Mouse (Mus musculus): Measurements from ENCODE around the gene Fabp6. TPM values are rescaled to one million over a fixed set of nuclear protein-coding genes. Genes with fewer than 3 reads are reported as not detected.
A peak's percentile ranks its signal among the peaks of the same experiment; 100 is the strongest.

Fabp6 gene
- polyA plus RNA-seq, 1 experiment from 2014 or later = not detected

GRCm38 (mm10) chr11:43617924-43618323 lies 16.6 kb upstream of the Fabp6 start:
- Histone ChIP-seq H3K9ac (no peak overlapping the region), H3K36me3 (ENCODE audit: insufficient read depth) (no peaks in the 10 kb centered on the region), H3K4me1 (ENCODE audit: insufficient read depth) (0 out of 2 replicates have a peak, but pooled peaks cover 3% of the 10 kb centered on the region), H3K27ac (ENCODE audit: low read depth) (peak overlapping the region; percentile 63), H3K27me3 (ENCODE audit: insufficient read depth, low read length) (no peaks in the 10 kb centered on the region), H3K4me2 (no peak overlapping the region), H3K9me3 (ENCODE audit: low read depth, low read length) (no peaks in the 10 kb centered on the region), H3K4me3 (ENCODE audit: low read depth, low read length) (no peak overlapping the region)
- WGBS = 37% methylated on average over 5 of the region's 5 CpGs
- no peak for TF ChIP-seq CTCF (IDR thresholded peaks at IDR 0.05; ENCODE audit: low read depth)
- ATAC-seq (ENCODE audit: insufficient read depth) (peak; percentile 68), DNase-seq (peak; percentile 68)

GRCm38 (mm10) chr11:43612834-43613488 lies 11.6 kb upstream of the Fabp6 start:
- ATAC-seq (ENCODE audit: insufficient read depth) (peak; percentile 74), DNase-seq (peak; percentile 97)
- H3K27ac ChIP-seq (ENCODE audit: low read depth) = peak overlapping the region; percentile 63
- H3K4me1 ChIP-seq (ENCODE audit: insufficient read depth) = peaks cover 7% of the 10 kb centered on the region; the same call in 1 of the 2 replicates
- TF ChIP-seq CTCF (IDR thresholded peaks at IDR 0.05; ENCODE audit: low read depth) = peak; percentile 84
- WGBS = 20% methylated on average over 12 of the region's 12 CpGs
- no peak overlapping the region for H3K9ac ChIP-seq
- H3K27me3 ChIP-seq (ENCODE audit: insufficient read depth, low read length) = no peaks in the 10 kb centered on the region
- no peak overlapping the region for H3K4me3 ChIP-seq (ENCODE audit: low read depth, low read length)
- no peaks in the 10 kb centered on the region for H3K9me3 ChIP-seq (ENCODE audit: low read depth, low read length)
- no peaks in the 10 kb centered on the region for H3K36me3 ChIP-seq (ENCODE audit: insufficient read depth)
- H3K4me2 ChIP-seq = no peak overlapping the region

- no peaks in the 10 kb centered on the region for H3K27me3 ChIP-seq (ENCODE audit: insufficient read depth, low read length)
- peak overlapping the region; percentile 36; the same call in 1 of the 2 replicates for H3K27ac ChIP-seq (ENCODE audit: low read depth)
- H3K9ac ChIP-seq = no peak overlapping the region
- TF ChIP-seq CTCF (IDR thresholded peaks at IDR 0.05; ENCODE audit: low read depth) = no peak
- WGBS = 50% methylated on average over 5 of the region's 5 CpGs
- H3K4me2 ChIP-seq = no peak overlapping the region
- H3K4me1 ChIP-seq (ENCODE audit: insufficient read depth) = peaks cover 7% of the 10 kb centered on the region; the same call in 1 of the 2 replicates
- ATAC-seq (ENCODE audit: insufficient read depth) (no peak), DNase-seq (no peak)
- H3K9me3 ChIP-seq (ENCODE audit: low read depth, low read length) = no peaks in the 10 kb centered on the region
- H3K36me3 ChIP-seq (ENCODE audit: insufficient read depth) = no peaks in the 10 kb centered on the region
- no peak overlapping the region for H3K4me3 ChIP-seq (ENCODE audit: low read depth, low read length)
Observed at GRCm38 (mm10) chr11:43610662-43611033, 9.3 kb upstream of the Fabp6 start.

GRCm38 (mm10) chr11:43610006-43610661 lies 8.8 kb upstream of the Fabp6 start:
- ATAC-seq (ENCODE audit: insufficient read depth) (peak; percentile 54), DNase-seq (peak; percentile 82)
- Histone ChIP-seq H3K4me1 (ENCODE audit: insufficient read depth) (peaks cover 7% of the 10 kb centered on the region; the same call in 1 of the 2 replicates), H3K4me2 (no peak overlapping the region), H3K9ac (no peak overlapping the region), H3K4me3 (ENCODE audit: low read depth, low read length) (no peak overlapping the region), H3K9me3 (ENCODE audit: low read depth, low read length) (no peaks in the 10 kb centered on the region), H3K27me3 (ENCODE audit: insufficient read depth, low read length) (no peaks in the 10 kb centered on the region), H3K27ac (ENCODE audit: low read depth) (peak overlapping the region; percentile 38; the same call in 1 of the 2 replicates), H3K36me3 (ENCODE audit: insufficient read depth) (no peaks in the 10 kb centered on the region)
- WGBS = 40% methylated on average over 10 of the region's 10 CpGs
- no peak for TF ChIP-seq CTCF (IDR thresholded peaks at IDR 0.05; ENCODE audit: low read depth)

GRCm38 (mm10) chr11:43608440-43608839 lies 7.1 kb upstream of the Fabp6 start:
- TF ChIP-seq CTCF (IDR thresholded peaks at IDR 0.05; ENCODE audit: low read depth) = no peak
- no peak for ATAC-seq (ENCODE audit: insufficient read depth)
- Histone ChIP-seq H3K4me2 (no peak overlapping the region), H3K36me3 (ENCODE audit: insufficient read depth) (no peaks in the 10 kb centered on the region), H3K27ac (ENCODE audit: low read depth) (no peak overlapping the region), H3K4me1 (ENCODE audit: insufficient read depth) (peaks cover 7% of the 10 kb centered on the region; the same call in 1 of the 2 replicates), H3K9me3 (ENCODE audit: low read depth, low read length) (no peaks in the 10 kb centered on the region), H3K4me3 (ENCODE audit: low read depth, low read length) (no peak overlapping the region), H3K27me3 (ENCODE audit: insufficient read depth, low read length) (no peaks in the 10 kb centered on the region), H3K9ac (no peak overlapping the region)
- DNase-seq = no peak
- 75% methylated on average over 3 of the region's 3 CpGs for WGBS

- ATAC-seq (ENCODE audit: insufficient read depth) (no peak), DNase-seq (no peak)
- Histone ChIP-seq H3K27me3 (ENCODE audit: insufficient read depth, low read length) (no peaks in the 10 kb centered on the region), H3K4me2 (no peak overlapping the region), H3K36me3 (ENCODE audit: insufficient read depth) (no peaks in the 10 kb centered on the region), H3K9ac (no peak overlapping the region), H3K27ac (ENCODE audit: low read depth) (no peak overlapping the region), H3K4me1 (ENCODE audit: insufficient read depth) (peaks cover 5% of the 10 kb centered on the region; the same call in 1 of the 2 replicates), H3K4me3 (ENCODE audit: low read depth, low read length) (no peak overlapping the region), H3K9me3 (ENCODE audit: low read depth, low read length) (no peaks in the 10 kb centered on the region)
- TF ChIP-seq CTCF (IDR thresholded peaks at IDR 0.05; ENCODE audit: low read depth) = no peak
- WGBS = 73% methylated on average over 6 of the region's 6 CpGs
Observed at GRCm38 (mm10) chr11:43605859-43606258, 4.5 kb upstream of the Fabp6 start.

GRCm38 (mm10) chr11:43604891-43605290 lies 3.6 kb upstream of the Fabp6 start:
- ATAC-seq (ENCODE audit: insufficient read depth) (no peak), DNase-seq (no peak)
- no peaks in the 10 kb centered on the region for H3K9me3 ChIP-seq (ENCODE audit: low read depth, low read length)
- no peaks in the 10 kb centered on the region for H3K27me3 ChIP-seq (ENCODE audit: insufficient read depth, low read length)
- no peak for TF ChIP-seq CTCF (IDR thresholded peaks at IDR 0.05; ENCODE audit: low read depth)
- H3K36me3 ChIP-seq (ENCODE audit: insufficient read depth) = no peaks in the 10 kb centered on the region
- WGBS = 84% methylated on average over 6 of the region's 6 CpGs
- no peaks in the 10 kb centered on the region for H3K4me1 ChIP-seq (ENCODE audit: insufficient read depth)
- H3K4me3 ChIP-seq (ENCODE audit: low read depth, low read length) = no peak overlapping the region
- no peak overlapping the region for H3K9ac ChIP-seq
- no peak overlapping the region for H3K4me2 ChIP-seq
- H3K27ac ChIP-seq (ENCODE audit: low read depth) = no peak overlapping the region

Data from lung, embryonic 14.5 days (tissue).